Mouse (Mus musculus) heart, adult 2 months (tissue): ENCODE measurements around the gene Zfp109. TPM values are rescaled to one million over a fixed set of nuclear protein-coding genes. Genes with fewer than 3 reads are reported as not detected.

Experiments
- DNase-seq, 2 experiments: peaks; one replicate each; pipeline ENCODE4 v3.0.0; 2021
- H3K27ac ChIP-seq: fragments of 200-600 bp; 2 replicates; pipeline ENCODE4 v1.8.1; 2022
- H3K27me3 ChIP-seq: fragments of 200-500 bp; 2 replicates; pipeline ENCODE4 v1.6.1; 2012; ENCODE audit warnings: mild to moderate bottlenecking, low read length, inconsistent platforms, mixed read lengths; ENCODE audit not compliant: control insufficient read depth, insufficient read depth
- H3K36me3 ChIP-seq: fragments of 200-500 bp; 2 replicates; pipeline ENCODE4 v1.6.1; 2012; ENCODE audit warnings: low read length, inconsistent platforms; ENCODE audit not compliant: control insufficient read depth, insufficient read depth
- H3K4me1 ChIP-seq: fragments of 200-500 bp; 2 replicates; pipeline ENCODE4 v1.6.1; 2011; ENCODE audit warnings: low read length; ENCODE audit not compliant: control insufficient read depth, insufficient read depth
- H3K4me3 ChIP-seq: fragments of 200-600 bp; 2 replicates; pipeline ENCODE4 v1.8.1; 2022
- H3K79me2 ChIP-seq: fragments of 200-500 bp; replicated peaks from 2 replicates; pipeline ENCODE4 v1.6.1; 2012; ENCODE audit warnings: mild to moderate bottlenecking, inconsistent platforms, low read length, moderate library complexity, mixed read lengths; ENCODE audit not compliant: control insufficient read depth, insufficient read depth
- H3K9ac ChIP-seq: fragments of 200-500 bp; 2 replicates; pipeline ENCODE4 v1.6.1; 2012; ENCODE audit warnings: low read depth, mild to moderate bottlenecking, control low read depth, inconsistent platforms, low read length, mixed read lengths
- CTCF ChIP-seq: fragments of 200-600 bp; IDR thresholded peaks from 2 replicates; pipeline ENCODE4 v1.8.1; 2022; ENCODE audit warnings: antibody characterized with exemption, mild to moderate bottlenecking, moderate library complexity
- EP300 ChIP-seq: fragments of 200-500 bp; IDR thresholded peaks from 2 replicates; pipeline ENCODE4 v1.6.1; 2011; ENCODE audit warnings: low read depth, low read length, control low read depth; ENCODE audit not compliant: insufficient read depth
- POLR2A ChIP-seq: fragments of 200-500 bp; IDR thresholded peaks from 2 replicates; pipeline ENCODE4 v1.6.1; 2011; ENCODE audit warnings: mild to moderate bottlenecking, low read depth, low read length, control low read depth; ENCODE audit not compliant: insufficient read depth
- WGBS: fragments of 180-500 bp; shearing (Covaris S2); methylation state at CpG from one replicate; pipeline ENCODE4 v1.1.7; 2018; 5-methylcytosine and 5-hydroxymethylcytosine counted together
- intact Hi-C: fragments of 180-260 bp; cut with DNase I; formaldehyde crosslinking; loops from one replicate; pipeline ENCODE4 v1.15.1; 2025
- polyA plus RNA-seq: library from polyadenylated mRNA; depleted of rRNA; stranded (reverse); fragments of >200 nt; gene quantifications from 2 replicates; pipeline ENCODE4 v1.2.3, GENCODE M21; 2012
- total RNA-seq, 2 experiments: library from RNA; stranded (reverse); gene quantifications; 2 replicates each; pipeline ENCODE4 v1.2.3; 2021

The Zfp109 gene
- total and polyA plus RNA-seq, 3 experiments = 0.80 to 2.1 (median 1.8) TPM

- Histone ChIP-seq H3K9ac (no peak overlapping the region), H3K79me2 (no peaks in the 10 kb centered on the region), H3K4me1 (no peaks in the 10 kb centered on the region; the same call in 1 of the 2 replicates), H3K27me3 (no peaks in the 10 kb centered on the region), H3K36me3 (no peaks in the 10 kb centered on the region; the same call in 1 of the 2 replicates), H3K4me3 (no peak overlapping the region), H3K27ac (no peak overlapping the region)
- TF ChIP-seq POLR2A = no peak
- TF ChIP-seq EP300 = no peak
- no peak for TF ChIP-seq CTCF
- intact Hi-C loops = no loop called here
- 90% methylated on average over 4 of the region's 4 CpGs for WGBS
- DNase-seq = no peak
Observed at GRCm38 (mm10) chr7:24274456-24274855, 37.1 kb upstream of the Zfp109 start.

GRCm38 (mm10) chr7:24271191-24271590 is 33.8 kb upstream of the Zfp109 start:
- no peak for DNase-seq
- H3K27me3 ChIP-seq = no peaks in the 10 kb centered on the region
- H3K9ac ChIP-seq = no peak overlapping the region
- intact Hi-C loops = no loop called here
- H3K4me1 ChIP-seq = no peaks in the 10 kb centered on the region; the same call in 1 of the 2 replicates
- TF ChIP-seq EP300 = no peak
- no peak for TF ChIP-seq POLR2A
- no peak for TF ChIP-seq CTCF
- H3K4me3 ChIP-seq = no peak overlapping the region
- WGBS = 98% methylated on average over 6 of the region's 6 CpGs
- H3K36me3 ChIP-seq = no peaks in the 10 kb centered on the region; the same call in 1 of the 2 replicates
- no peaks in the 10 kb centered on the region for H3K79me2 ChIP-seq
- no peak overlapping the region for H3K27ac ChIP-seq

- Histone ChIP-seq H3K36me3 (no peaks in the 10 kb centered on the region; the same call in 1 of the 2 replicates), H3K9ac (peak within 1 kb of the TSS; percentile 81), H3K4me1 (no peaks in the 10 kb centered on the region; the same call in 1 of the 2 replicates), H3K27me3 (no peaks in the 10 kb centered on the region), H3K79me2 (no peaks in the 10 kb centered on the region), H3K4me3 (peak within 1 kb of the TSS; percentile 89), H3K27ac (peak within 1 kb of the TSS; percentile 75)
- TF ChIP-seq CTCF (no peak), POLR2A (peak; percentile 83), EP300 (0 out of 2 replicates have a peak, but pooled peaks have one; percentile 46)
- WGBS = 1% methylated on average over 12 of the region's 12 CpGs
- peak; percentile 75 to 83 for DNase-seq
- intact Hi-C loops = loop anchor here (1.0 kb wide), 1 partner anchor 16 kb away; the partner anchor contains the start of gene Zfp108
Observed at GRCm38 (mm10) chr7:24270288-24270672, 32.9 kb upstream of the Zfp109 start, which contains the start of gene Zfp93. Gene Zfp93 (plus strand): TSS chr7:24270420.

- Histone ChIP-seq H3K9ac (peak overlapping the region; percentile 61), H3K36me3 (no peaks in the 10 kb centered on the region), H3K4me3 (peak overlapping the region; percentile 89), H3K4me1 (no peaks in the 10 kb centered on the region; the same call in 1 of the 2 replicates), H3K27me3 (no peaks in the 10 kb centered on the region), H3K79me2 (no peaks in the 10 kb centered on the region), H3K27ac (peak overlapping the region; percentile 75)
- no peak for TF ChIP-seq EP300
- TF ChIP-seq CTCF = no peak
- TF ChIP-seq POLR2A = no peak
- peak in 1 of 2 experiments; percentile 21 for DNase-seq
- intact Hi-C loops = loop anchor here (1.0 to 5.0 kb wide), 5 partner anchors 15 to 187 kb away; partner anchors contain the start of genes Zfp108, Zfp180, Zfp235 and Zfp94
- 32% methylated on average over 7 of the region's 7 CpGs for WGBS
Observed at GRCm38 (mm10) chr7:24269667-24270287, 32.4 kb upstream of the Zfp109 start.

- no peak for TF ChIP-seq POLR2A
- TF ChIP-seq EP300 = no peak
- no peak for TF ChIP-seq CTCF
- no peak for DNase-seq
- H3K4me3 ChIP-seq = no peak overlapping the region
- 71% methylated on average over 3 of the region's 3 CpGs for WGBS
- H3K27me3 ChIP-seq = no peaks in the 10 kb centered on the region
- intact Hi-C loops = loop anchor here (2.0 to 5.0 kb wide), 4 partner anchors 48 to 187 kb away; partner anchors contain the start of genes Zfp180, Zfp235 and Zfp94
- no peaks in the 10 kb centered on the region for H3K36me3 ChIP-seq
- no peaks in the 10 kb centered on the region for H3K79me2 ChIP-seq
- no peak overlapping the region for H3K27ac ChIP-seq
- H3K4me1 ChIP-seq = no peaks in the 10 kb centered on the region; the same call in 1 of the 2 replicates
- no peak overlapping the region for H3K9ac ChIP-seq
Observed at GRCm38 (mm10) chr7:24269256-24269655, 31.9 kb upstream of the Zfp109 start.
